Mouse (Mus musculus) intestine, postnatal 0 days (tissue): ENCODE data around the gene Catsper2. TPM values are rescaled to one million over a fixed set of nuclear protein-coding genes. Genes with fewer than 3 reads are reported as not detected.

Source experiments
- ATAC-seq: fragments of 200-750 bp; cut with Nextera tagmentation; 2 replicates; pipeline ENCODE4 v1.8.0; 2017; ENCODE audit warnings: mild to moderate bottlenecking, moderate TSS enrichment, moderate library complexity
- H3K27ac ChIP-seq: fragments of 300-500 bp; sonication (generic); 2 replicates; pipeline ENCODE4 v1.5.1; 2014; ENCODE audit warnings: mild to moderate bottlenecking, low read depth, low read length, moderate library complexity
- H3K27me3 ChIP-seq: fragments of 300-500 bp; sonication (generic); replicated peaks from 2 replicates; pipeline ENCODE4 v1.6.1; 2014; ENCODE audit warnings: low read length, mixed read lengths; ENCODE audit not compliant: control insufficient read depth, insufficient read depth
- H3K36me3 ChIP-seq: fragments of 300-500 bp; sonication (generic); 2 replicates; pipeline ENCODE4 v1.6.1; 2014; ENCODE audit warnings: mild to moderate bottlenecking, moderate library complexity; ENCODE audit not compliant: control insufficient read depth, insufficient read depth
- H3K4me1 ChIP-seq: fragments of 300-500 bp; sonication (generic); replicated peaks from 2 replicates; pipeline ENCODE4 v1.6.1; 2014; ENCODE audit warnings: antibody characterized with exemption, low read length, mixed read lengths; ENCODE audit not compliant: control insufficient read depth, insufficient read depth
- H3K4me2 ChIP-seq: fragments of 300-500 bp; sonication (generic); replicated peaks from 2 replicates; pipeline ENCODE4 v1.6.1; 2014; ENCODE audit warnings: low read depth, mild to moderate bottlenecking, moderate library complexity
- H3K4me3 ChIP-seq: fragments of 300-500 bp; sonication (generic); 2 replicates; pipeline ENCODE4 v1.5.1; 2014; ENCODE audit warnings: low read depth, low read length
- H3K9ac ChIP-seq: fragments of 300-500 bp; sonication (generic); 2 replicates; pipeline ENCODE4 v1.6.1; 2014; ENCODE audit warnings: mild to moderate bottlenecking, low read depth, low read length
- H3K9me3 ChIP-seq: fragments of 300-500 bp; sonication (generic); 2 replicates; pipeline ENCODE4 v1.6.1; 2016; ENCODE audit warnings: mixed run types; ENCODE audit not compliant: control insufficient read depth
- CTCF ChIP-seq: sonication (generic); IDR thresholded peaks from 2 replicates; pipeline ENCODE4 v1.5.1; 2016; ENCODE audit warnings: low read depth, mild to moderate bottlenecking, control low read depth, antibody characterized with exemption, moderate library complexity
- WGBS: fragments of 180-500 bp; shearing (Covaris S2); extraction: QIAGEN DNeasy Blood & Tissue Kit; methylation state at CpG from one replicate; pipeline ENCODE4 v1.1.7; 2014; 5-methylcytosine and 5-hydroxymethylcytosine counted together
- polyA plus RNA-seq: library from polyadenylated mRNA; unstranded; fragments of >200 nt; fragmentation: Nextera tagmentation; extraction: Ambion mirVana; gene quantifications from 2 replicates; pipeline ENCODE4 v1.2.1, GENCODE M21; 2015

Catsper2 gene
- polyA plus RNA-seq: 1.3 and 1.6 TPM in 2 replicates

GRCm38 (mm10) chr2:121413387-121414042, at the start of gene Catsper2, which contains the start of gene Pdia3:
Gene Catsper2, minus strand, starts transcription at chr2:121413792.
Gene Pdia3, plus strand, starts transcription at chr2:121413775.
- Histone ChIP-seq H3K27me3 (no peaks in the 10 kb centered on the region), H3K27ac (peak within 1 kb of the TSS; percentile 96), H3K4me1 (no peaks in the 10 kb centered on the region), H3K9me3 (no peaks in the 10 kb centered on the region), H3K9ac (peak within 1 kb of the TSS; percentile 98), H3K4me3 (peak within 1 kb of the TSS; percentile 99), H3K4me2 (peak within 1 kb of the TSS; percentile 70), H3K36me3 (peaks cover 10% of the 10 kb centered on the region; the same call in 1 of the 2 replicates)
- WGBS: under 1% methylated on average over 66 of the region's 68 CpGs
- peak; percentile 71 for TF ChIP-seq CTCF
- peak; percentile 98 for ATAC-seq

GRCm38 (mm10) chr2:121460071-121460470, 46.5 kb upstream of the Catsper2 start:
- Histone ChIP-seq H3K27me3 (no peaks in the 10 kb centered on the region), H3K36me3 (peaks cover 5% of the 10 kb centered on the region; the same call in 1 of the 2 replicates), H3K4me1 (0 out of 2 replicates have a peak, but pooled peaks cover 8% of the 10 kb centered on the region), H3K4me3 (no peak overlapping the region), H3K4me2 (no peak overlapping the region), H3K9ac (no peak overlapping the region), H3K27ac (no peak overlapping the region), H3K9me3 (no peaks in the 10 kb centered on the region)
- 46% methylated on average over 2 of the region's 2 CpGs for WGBS
- TF ChIP-seq CTCF: no peak
- ATAC-seq: no peak

- peak within 1 kb of the TSS; percentile 81 for H3K27ac ChIP-seq
- peak within 1 kb of the TSS; percentile 76 for H3K4me2 ChIP-seq
- 2% methylated on average over 41 of the region's 41 CpGs for WGBS
- peak; percentile 87 for ATAC-seq
- peak within 1 kb of the TSS; percentile 72 for H3K9ac ChIP-seq
- H3K27me3 ChIP-seq: no peaks in the 10 kb centered on the region
- peak within 1 kb of the TSS; percentile 74 for H3K4me3 ChIP-seq
- H3K36me3 ChIP-seq: peaks cover 23% of the 10 kb centered on the region
- H3K9me3 ChIP-seq: no peaks in the 10 kb centered on the region
- H3K4me1 ChIP-seq: 0 out of 2 replicates have a peak, but pooled peaks cover 8% of the 10 kb centered on the region
- no peak for TF ChIP-seq CTCF
Observed at GRCm38 (mm10) chr2:121456692-121457642, 43.4 kb upstream of the Catsper2 start, which contains the start of gene Serinc4. Gene Serinc4, minus strand, starts transcription at chr2:121456781.

GRCm38 (mm10) chr2:121455534-121455933, 41.9 kb upstream of the Catsper2 start:
- ATAC-seq: no peak
- H3K9ac ChIP-seq: no peak overlapping the region
- no peak for TF ChIP-seq CTCF
- H3K36me3 ChIP-seq: peaks cover 28% of the 10 kb centered on the region
- H3K4me3 ChIP-seq: no peak overlapping the region
- no peaks in the 10 kb centered on the region for H3K27me3 ChIP-seq
- H3K4me2 ChIP-seq: no peak overlapping the region
- H3K27ac ChIP-seq: no peak overlapping the region
- H3K4me1 ChIP-seq: 0 out of 2 replicates have a peak, but pooled peaks cover 8% of the 10 kb centered on the region
- 82% methylated on average over 5 of the region's 5 CpGs for WGBS
- H3K9me3 ChIP-seq: no peaks in the 10 kb centered on the region

- Histone ChIP-seq H3K36me3 (peaks cover 28% of the 10 kb centered on the region), H3K9me3 (no peaks in the 10 kb centered on the region), H3K4me3 (no peak overlapping the region), H3K27me3 (no peaks in the 10 kb centered on the region), H3K4me2 (no peak overlapping the region), H3K4me1 (0 out of 2 replicates have a peak, but pooled peaks cover 8% of the 10 kb centered on the region), H3K27ac (no peak overlapping the region), H3K9ac (no peak overlapping the region)
- TF ChIP-seq CTCF: no peak
- ATAC-seq: no peak
- WGBS: 88% methylated on average over 6 of the region's 6 CpGs
Observed at GRCm38 (mm10) chr2:121453917-121454316, 40.3 kb upstream of the Catsper2 start.

- 69% methylated on average over 4 of the region's 4 CpGs for WGBS
- peaks cover 23% of the 10 kb centered on the region for H3K36me3 ChIP-seq
- no peaks in the 10 kb centered on the region for H3K27me3 ChIP-seq
- TF ChIP-seq CTCF: no peak
- ATAC-seq: no peak
- H3K4me2 ChIP-seq: no peak within 1 kb of the TSS
- H3K4me1 ChIP-seq: 0 out of 2 replicates have a peak, but pooled peaks cover 5% of the 10 kb centered on the region
- no peaks in the 10 kb centered on the region for H3K9me3 ChIP-seq
- H3K27ac ChIP-seq: no peak within 1 kb of the TSS; the same call in 1 of the 2 replicates
- no peak within 1 kb of the TSS for H3K9ac ChIP-seq
- H3K4me3 ChIP-seq: no peak within 1 kb of the TSS
Observed at GRCm38 (mm10) chr2:121452990-121453389, 39.4 kb upstream of the Catsper2 start, which contains the start of gene Hypk. Gene Hypk, plus strand, starts transcription at chr2:121453290.
